Mouse (Mus musculus): ENCODE measurements around the gene Hist1h3f. TPM values are rescaled to one million over a fixed set of nuclear protein-coding genes. Genes with fewer than 3 reads are reported as not detected.
A peak's percentile ranks its signal among the peaks of the same experiment; 100 is the strongest.
"Not testable (repeated sequence)": the region's sequence is repeated elsewhere in the genome, so short reads cannot be mapped to it uniquely, and the experiment has no call there.

Hist1h3f gene
- polyA plus RNA-seq, 1 experiment, result 1.3 TPM

- WGBS, result 2% methylated on average over 42 of the region's 42 CpGs
- peak within 1 kb of the TSS; percentile 49 for H3K4me3 ChIP-seq (replicated peaks; ENCODE audit: extremely low read depth, low read depth, low read length)
- peak; percentile 33; the same call in 1 of the 2 replicates for TF ChIP-seq POLR2A (IDR thresholded peaks at IDR 0.05; ENCODE audit: borderline replicate concordance, extremely low read depth, low read depth, low read length)
- not testable (repeated sequence) for H3K4me1 ChIP-seq (ENCODE audit: control insufficient read depth, insufficient read depth, low read length)
- peak; percentile 65 for DNase-seq
Observed at GRCm38 (mm10) chr13:23573898-23574524, 30.2 kb downstream of the Hist1h3f start, which contains the start of the genes Hist1h2bf and Hist1h2ad. Hist1h2bf (minus strand) TSS chr13:23574196. Hist1h2ad (plus strand) TSS chr13:23574381.

- not testable (repeated sequence) for DNase-seq; H3K4me1 ChIP-seq (ENCODE audit: control insufficient read depth, insufficient read depth, low read length); H3K4me3 ChIP-seq (replicated peaks; ENCODE audit: extremely low read depth, low read depth, low read length)
- WGBS, result 4% methylated on average over 13 of the region's 39 CpGs
Observed at GRCm38 (mm10) chr13:23574546-23575170, 30.8 kb downstream of the Hist1h3f start.

DNA sequence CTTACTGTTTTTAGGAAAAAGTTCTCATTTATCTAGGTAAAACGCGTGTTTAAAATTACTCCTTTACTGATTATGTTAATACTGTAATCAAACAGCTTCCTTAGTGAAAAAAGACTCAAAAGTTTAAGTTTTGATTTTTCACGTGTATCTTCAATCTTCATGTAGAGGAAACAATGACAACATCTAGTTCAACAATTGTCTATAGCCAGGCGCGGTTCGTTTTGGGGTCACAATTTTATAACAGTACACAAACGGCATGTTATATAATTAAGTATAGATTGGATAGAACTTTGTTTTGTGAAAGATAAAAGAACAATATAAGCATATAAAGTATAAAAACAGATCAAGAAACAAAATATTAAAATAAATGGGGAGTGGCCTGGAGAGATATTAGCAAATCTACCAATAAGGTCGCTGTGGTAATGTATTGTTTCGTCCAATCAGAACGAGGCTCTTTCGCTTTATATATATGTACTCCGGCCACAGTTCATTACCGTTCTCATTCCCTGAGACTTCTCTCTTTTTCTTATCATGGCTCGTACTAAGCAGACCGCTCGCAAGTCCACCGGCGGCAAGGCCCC lies 31.5 kb downstream of the Hist1h3f start, which contains the start of gene Hist1h3d:
TSS of gene Hist1h3d (plus strand) at position 493 of the 581 bp plus-strand sequence.
- 2% methylated on average over 18 of the region's 18 CpGs for WGBS
- no peak for TF ChIP-seq CTCF (IDR thresholded peaks at IDR 0.05; ENCODE audit: insufficient read depth, low read length)
- 0 out of 2 replicates have a peak, but pooled peaks have one; percentile 17 for TF ChIP-seq POLR2A (IDR thresholded peaks at IDR 0.05; ENCODE audit: borderline replicate concordance, extremely low read depth, low read depth, low read length)
- H3K4me1 ChIP-seq (ENCODE audit: control insufficient read depth, insufficient read depth, low read length), result no peaks in the 10 kb centered on the region
- peak; percentile 36 for DNase-seq
- H3K4me3 ChIP-seq (replicated peaks; ENCODE audit: extremely low read depth, low read depth, low read length), result peak within 1 kb of the TSS; percentile 54

DNA sequence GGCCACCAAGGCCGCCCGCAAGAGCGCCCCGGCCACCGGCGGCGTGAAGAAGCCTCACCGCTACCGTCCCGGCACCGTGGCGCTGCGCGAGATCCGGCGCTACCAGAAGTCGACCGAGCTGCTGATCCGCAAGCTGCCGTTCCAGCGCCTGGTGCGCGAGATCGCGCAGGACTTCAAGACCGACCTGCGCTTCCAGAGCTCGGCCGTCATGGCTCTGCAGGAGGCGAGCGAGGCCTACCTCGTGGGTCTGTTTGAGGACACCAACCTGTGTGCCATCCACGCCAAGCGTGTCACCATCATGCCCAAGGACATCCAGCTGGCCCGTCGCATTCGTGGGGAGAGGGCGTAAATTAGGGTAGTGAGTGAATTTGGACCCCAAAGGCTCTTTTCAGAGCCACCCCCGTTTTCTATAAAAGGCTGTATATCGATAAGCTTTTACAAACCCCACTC lies 32.0 kb downstream of the Hist1h3f start:
- 2% methylated on average over 17 of the region's 40 CpGs for WGBS
- DNase-seq, result peak; percentile 32
- H3K4me3 ChIP-seq (replicated peaks; ENCODE audit: extremely low read depth, low read depth, low read length), result peak overlapping the region; percentile 54
- not testable (repeated sequence) for H3K4me1 ChIP-seq (ENCODE audit: control insufficient read depth, insufficient read depth, low read length)

DNA sequence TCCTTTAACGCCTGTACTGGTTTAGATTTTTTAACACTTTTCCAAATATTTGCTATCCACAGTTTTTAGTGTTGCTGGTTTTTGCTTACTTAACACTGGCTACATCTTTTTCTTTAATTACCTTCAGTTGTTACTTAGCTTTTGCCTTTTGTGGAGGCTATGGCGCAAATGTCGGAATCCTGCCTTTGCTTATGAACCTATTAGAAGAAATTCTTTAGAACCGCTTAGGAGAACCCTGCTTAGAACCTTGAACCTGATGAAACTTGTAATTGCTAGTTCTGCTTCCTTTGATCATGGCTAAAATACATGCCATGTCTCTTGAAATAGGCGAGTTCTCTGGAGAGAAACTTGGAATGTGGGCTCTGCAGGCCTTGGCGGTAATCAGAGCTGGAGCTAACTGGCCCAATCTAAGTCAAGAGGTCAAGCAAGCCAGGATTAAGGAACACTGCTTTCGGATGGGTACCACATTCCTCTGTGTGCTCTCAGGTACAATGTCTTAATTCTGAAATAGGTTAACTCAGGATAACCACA lies 32.6 kb downstream of the Hist1h3f start:
- WGBS, result 43% methylated on average over 7 of the region's 7 CpGs
- DNase-seq, result no peak
- H3K4me3 ChIP-seq (replicated peaks; ENCODE audit: extremely low read depth, low read depth, low read length), result no peak overlapping the region

DNA sequence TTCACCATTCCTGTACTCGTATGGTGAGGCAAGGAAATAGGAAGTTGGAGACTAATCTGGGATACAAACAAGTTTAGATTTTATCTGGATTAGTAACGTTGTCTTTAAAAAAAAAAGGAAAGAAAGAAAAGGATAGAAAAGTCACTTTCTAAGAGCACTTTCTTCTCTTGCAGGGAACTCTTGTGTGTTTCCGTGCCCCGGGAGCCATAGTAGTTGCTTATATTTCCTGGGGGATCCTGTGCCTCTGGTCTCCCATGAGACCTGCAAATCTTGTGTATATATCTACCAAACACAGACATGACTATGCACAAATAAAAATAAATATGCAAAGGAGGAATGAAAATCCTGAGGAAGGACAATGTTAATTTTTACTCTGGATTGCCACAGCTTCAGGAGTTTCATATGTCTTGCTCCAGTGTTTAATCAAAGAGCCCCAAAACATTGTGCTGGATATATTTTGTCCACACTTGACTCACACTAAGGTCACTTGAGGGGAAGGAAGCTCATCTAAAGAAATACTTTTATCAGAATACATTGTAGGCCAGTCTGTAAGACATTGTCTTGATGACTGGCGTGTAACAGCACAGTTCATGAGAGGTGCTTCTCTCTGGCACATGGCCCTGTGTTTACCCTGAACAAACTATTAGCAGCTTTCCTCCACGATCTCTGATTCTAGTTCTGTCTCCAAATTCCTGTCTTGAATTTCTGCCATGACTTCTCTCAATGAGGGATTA lies 33.2 kb downstream of the Hist1h3f start:
- 52% methylated on average over 6 of the region's 6 CpGs for WGBS
- no peak for TF ChIP-seq POLR2A (IDR thresholded peaks at IDR 0.05; ENCODE audit: borderline replicate concordance, extremely low read depth, low read depth, low read length)
- no peak for TF ChIP-seq CTCF (IDR thresholded peaks at IDR 0.05; ENCODE audit: insufficient read depth, low read length)
- no peak for DNase-seq
- Histone ChIP-seq H3K4me1 (ENCODE audit: control insufficient read depth, insufficient read depth, low read length) (no peaks in the 10 kb centered on the region), H3K4me3 (replicated peaks; ENCODE audit: extremely low read depth, low read depth, low read length) (no peak overlapping the region)

More for the DNA sequence above, 32.6 kb downstream of the Hist1h3f start:
- no peak for TF ChIP-seq POLR2A (IDR thresholded peaks at IDR 0.05; ENCODE audit: borderline replicate concordance, extremely low read depth, low read depth, low read length)
- TF ChIP-seq CTCF (IDR thresholded peaks at IDR 0.05; ENCODE audit: insufficient read depth, low read length), result no peak
- no peaks in the 10 kb centered on the region for H3K4me1 ChIP-seq (ENCODE audit: control insufficient read depth, insufficient read depth, low read length)

DNA sequence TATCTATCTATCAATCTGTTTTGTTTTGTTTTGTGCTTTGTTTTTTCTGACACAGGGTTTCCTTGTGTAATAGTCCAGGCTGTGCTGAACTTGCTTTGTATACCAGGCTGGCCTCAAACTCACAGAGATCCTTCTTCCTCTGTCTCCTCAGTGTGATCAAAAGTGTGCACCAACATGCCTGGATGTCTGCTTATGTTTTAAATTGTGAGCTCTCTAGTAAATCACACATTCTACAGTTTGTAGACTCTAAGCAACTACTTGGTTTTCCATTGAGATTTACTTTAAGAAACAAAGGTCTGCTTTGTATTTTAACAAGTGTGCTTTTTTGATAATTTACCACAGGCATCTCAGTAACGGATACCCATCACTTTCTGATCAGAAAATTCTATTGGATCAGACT lies 34.0 kb downstream of the Hist1h3f start:
- DNase-seq, result no peak
- Histone ChIP-seq H3K4me3 (replicated peaks; ENCODE audit: extremely low read depth, low read depth, low read length) (no peak overlapping the region), H3K4me1 (ENCODE audit: control insufficient read depth, insufficient read depth, low read length) (no peaks in the 10 kb centered on the region)
- 89% methylated on average over 1 of the region's 1 CpGs for WGBS
- no peak for TF ChIP-seq POLR2A (IDR thresholded peaks at IDR 0.05; ENCODE audit: borderline replicate concordance, extremely low read depth, low read depth, low read length)
- TF ChIP-seq CTCF (IDR thresholded peaks at IDR 0.05; ENCODE audit: insufficient read depth, low read length), result no peak

DNA sequence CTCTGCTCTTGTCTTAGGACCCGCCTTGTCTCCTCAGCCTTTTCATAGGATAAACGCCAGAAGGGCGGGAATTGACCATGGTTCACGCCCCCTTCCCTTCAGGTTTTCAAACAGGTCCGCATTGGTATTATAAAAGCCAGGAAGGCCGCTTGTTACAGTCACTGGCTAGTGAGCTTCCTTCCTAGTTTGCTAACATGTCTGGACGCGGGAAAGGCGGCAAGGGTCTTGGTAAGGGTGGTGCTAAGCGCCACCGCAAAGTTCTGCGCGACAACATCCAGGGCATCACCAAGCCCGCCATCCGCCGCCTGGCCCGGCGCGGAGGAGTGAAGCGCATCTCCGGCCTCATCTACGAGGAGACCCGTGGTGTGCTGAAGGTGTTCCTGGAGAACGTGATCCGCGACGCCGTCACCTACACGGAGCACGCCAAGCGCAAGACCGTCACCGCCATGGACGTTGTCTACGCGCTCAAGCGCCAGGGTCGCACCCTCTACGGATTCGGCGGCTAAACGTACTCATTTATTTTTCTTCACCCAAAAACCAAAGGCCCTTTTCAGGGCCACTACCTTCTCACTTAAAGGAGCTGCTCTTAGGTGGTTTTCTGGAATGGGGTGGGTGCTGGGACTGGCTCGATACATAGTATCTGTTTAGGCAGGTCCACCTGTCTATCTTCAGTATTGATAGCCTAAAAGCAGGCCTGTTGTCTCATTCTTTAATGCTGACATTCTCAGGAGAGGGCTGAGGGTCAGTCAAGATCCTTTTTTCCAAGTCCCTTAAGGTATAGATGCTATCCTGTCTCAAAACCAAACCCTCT lies 37.8 kb downstream of the Hist1h3f start, which contains the start of gene Hist1h4d:
TSS of gene Hist1h4d (plus strand) at position 191 of the 811 bp plus-strand sequence.
- TF ChIP-seq POLR2A (IDR thresholded peaks at IDR 0.05; ENCODE audit: borderline replicate concordance, extremely low read depth, low read depth, low read length) (peak; percentile 100), CTCF (IDR thresholded peaks at IDR 0.05; ENCODE audit: insufficient read depth, low read length) (no peak)
- peak within 1 kb of the TSS; percentile 73 for H3K4me3 ChIP-seq (replicated peaks; ENCODE audit: extremely low read depth, low read depth, low read length)
- peak; percentile 96 for DNase-seq
- H3K4me1 ChIP-seq (ENCODE audit: control insufficient read depth, insufficient read depth, low read length), result peaks cover 2% of the 10 kb centered on the region; the same call in 1 of the 2 replicates
- WGBS, result under 1% methylated on average over 43 of the region's 43 CpGs
